Mouse (Mus musculus) gastrocnemius, adult 18-20 months (tissue): ENCODE data around the gene Gbp3. TPM values are rescaled to one million over a fixed set of nuclear protein-coding genes. Genes with fewer than 3 reads are reported as not detected.
"Not testable (repeated sequence)": the region's sequence is repeated elsewhere in the genome, so short reads cannot be mapped to it uniquely, and the experiment has no call there.

Experiments
- DNase-seq: peaks from one replicate; pipeline ENCODE4 v3.0.0; 2021; ENCODE audit warnings: low spot score
- long read RNA-seq, 2 experiments: library from polyadenylated mRNA; stranded (forward); transcript quantifications; one replicate each; pipeline ENCODE4 v2.0.0; 2021
- total RNA-seq, 2 experiments: library from RNA; stranded (reverse); gene quantifications; 2 replicates each; pipeline ENCODE4 v1.2.3; 2021

Gbp3 gene
- total RNA-seq = 1 to 10 TPM; 1.6 to 4.3 TPM
- long read RNA-seq, experiment 1, partial matches to known transcripts = 2 of 8 reads
- long read RNA-seq, experiment 1, other reads (novel, unspliced or antisense) = 4 of 8 reads
- long read RNA-seq, experiment 2, partial matches to known transcripts = 0 of 1 reads
- long read RNA-seq, experiment 2, other reads (novel, unspliced or antisense) = 0 of 1 reads

DNA sequence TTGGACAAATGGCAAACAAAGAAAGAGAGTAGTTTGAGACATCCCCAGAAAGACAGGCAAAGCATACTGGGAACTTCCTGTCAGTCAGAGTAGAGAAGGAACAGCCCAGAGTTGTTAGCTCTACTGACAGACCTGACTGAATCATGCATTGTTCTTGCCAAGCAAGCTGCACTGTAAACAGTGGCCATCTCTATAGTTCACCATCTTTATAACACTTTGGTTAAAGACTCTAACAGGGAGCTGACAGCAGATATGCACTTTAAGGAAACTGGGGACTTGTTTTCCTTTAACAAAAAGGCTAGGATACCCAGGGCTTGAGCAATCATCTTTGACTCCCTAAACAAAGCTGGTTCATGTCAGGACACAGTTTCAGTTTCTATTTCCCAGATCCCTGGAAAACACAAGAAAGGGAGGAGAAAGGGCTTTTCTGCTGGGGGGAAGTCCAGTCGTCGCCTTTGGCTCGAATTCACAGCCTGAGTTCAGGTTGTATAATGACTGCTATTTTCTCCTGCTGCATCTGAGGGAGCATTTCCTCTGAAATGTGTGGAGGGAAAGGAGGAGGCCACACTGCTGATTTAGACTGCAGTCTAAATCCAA lies at the start of gene Gbp3:
Gene Gbp3 (plus strand): TSS at position 395 of the 597 bp plus-strand sequence.
- peak; percentile 44 for DNase-seq

DNA sequence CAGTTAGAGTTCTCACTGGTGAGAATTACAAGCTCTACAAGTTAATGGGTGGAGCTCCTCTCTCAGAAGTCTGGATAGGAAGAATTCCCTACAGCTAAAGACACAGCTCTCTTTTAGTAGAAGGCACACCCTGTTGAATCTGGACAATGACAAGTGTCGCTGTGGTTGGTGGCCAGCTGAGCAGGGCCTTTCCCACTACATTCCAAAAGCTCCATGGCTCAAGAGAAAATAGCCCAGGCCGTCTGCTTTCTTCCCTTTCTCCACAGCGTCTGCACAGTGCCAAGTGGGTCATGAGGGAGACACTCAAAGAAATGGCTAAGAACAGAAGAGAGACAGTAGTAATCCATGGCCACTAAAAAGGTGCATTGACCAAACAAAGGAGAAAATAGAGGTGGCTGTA lies 31.7 kb upstream of the Gbp3 start:
- DNase-seq = no peak

DNA sequence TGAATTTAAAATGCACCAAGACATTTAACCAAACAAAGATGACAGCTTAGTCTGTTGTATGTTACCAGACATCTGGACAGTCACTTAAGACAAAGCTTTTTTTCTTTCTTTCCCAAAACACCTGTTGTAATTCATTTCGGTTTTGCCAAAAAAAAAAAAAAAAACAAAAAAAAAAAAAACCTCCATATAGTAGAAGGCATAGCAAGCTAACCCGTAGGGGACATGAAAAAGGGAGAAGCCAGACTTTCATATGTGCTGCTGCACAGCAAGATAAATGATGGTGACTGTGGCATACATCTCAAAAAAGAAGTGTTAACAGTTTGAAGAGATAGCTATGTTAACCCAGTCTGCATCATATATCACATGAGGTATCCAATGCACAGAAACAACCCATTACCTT lies 30.2 kb upstream of the Gbp3 start:
- no peak for DNase-seq

DNA sequence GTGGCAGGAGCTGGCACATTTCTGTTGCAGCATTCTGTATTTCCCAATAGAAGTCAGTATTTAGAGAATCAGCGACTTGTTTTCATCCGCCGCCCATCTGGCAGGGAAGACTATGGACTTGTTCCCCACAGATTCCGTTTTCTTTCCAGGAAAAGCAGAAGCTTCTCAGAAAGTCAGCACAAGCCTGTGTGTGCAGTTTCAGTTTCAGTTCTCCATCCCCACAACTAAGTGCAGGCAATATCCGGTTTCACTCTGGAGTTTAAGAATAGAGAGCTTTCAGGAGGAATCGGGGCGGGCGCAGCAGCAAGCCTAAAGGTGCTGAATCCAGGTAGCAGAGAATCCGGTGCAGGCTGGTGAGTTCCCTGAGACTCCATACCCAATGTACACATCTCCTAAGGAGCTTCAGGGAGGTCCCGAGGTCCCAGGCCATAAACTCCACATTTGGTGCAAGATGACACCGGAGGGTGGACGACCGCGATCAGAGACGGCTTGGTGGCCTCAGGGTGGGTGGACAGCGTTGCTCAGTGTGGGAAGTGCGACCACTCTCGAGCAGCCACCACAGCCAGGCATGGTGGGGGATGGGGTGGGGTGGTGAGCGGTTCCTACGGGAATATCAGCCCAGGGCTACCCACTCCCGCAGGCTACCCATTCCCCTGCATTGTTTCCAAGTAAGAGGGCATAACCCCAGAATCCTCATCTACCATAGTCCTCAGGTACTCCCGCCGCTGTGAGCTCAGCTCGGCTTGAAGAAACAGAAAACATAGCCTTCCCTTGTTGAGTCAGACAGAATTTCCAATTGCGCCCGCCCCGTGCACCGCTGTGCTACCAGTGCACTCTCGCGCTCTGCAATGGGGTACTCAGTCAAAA lies 29.5 kb upstream of the Gbp3 start, which contains the start of gene Gbp7:
Gene Gbp7 (plus strand): TSS at position 256 of the 867 bp plus-strand sequence.
- DNase-seq = peak; percentile 66

DNA sequence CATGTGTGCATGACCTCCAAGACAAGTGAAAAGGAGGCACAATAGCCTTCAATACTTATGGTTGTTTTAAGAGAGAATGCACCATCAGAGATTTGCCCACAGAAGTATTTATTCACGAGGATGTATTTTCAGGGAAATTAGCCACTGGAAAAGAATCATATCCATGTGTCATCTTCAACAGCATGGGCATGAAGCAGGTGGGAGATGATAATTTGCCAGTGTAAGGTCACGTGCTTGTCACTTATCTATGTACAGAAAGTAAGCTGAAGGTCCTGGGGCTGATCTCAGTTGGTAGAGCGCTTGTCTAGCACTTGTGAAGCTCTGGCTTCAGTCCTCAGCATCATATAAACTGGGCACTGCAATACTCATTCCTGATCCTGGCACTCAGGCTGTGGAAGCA lies 28.2 kb upstream of the Gbp3 start:
- no peak for DNase-seq

DNA sequence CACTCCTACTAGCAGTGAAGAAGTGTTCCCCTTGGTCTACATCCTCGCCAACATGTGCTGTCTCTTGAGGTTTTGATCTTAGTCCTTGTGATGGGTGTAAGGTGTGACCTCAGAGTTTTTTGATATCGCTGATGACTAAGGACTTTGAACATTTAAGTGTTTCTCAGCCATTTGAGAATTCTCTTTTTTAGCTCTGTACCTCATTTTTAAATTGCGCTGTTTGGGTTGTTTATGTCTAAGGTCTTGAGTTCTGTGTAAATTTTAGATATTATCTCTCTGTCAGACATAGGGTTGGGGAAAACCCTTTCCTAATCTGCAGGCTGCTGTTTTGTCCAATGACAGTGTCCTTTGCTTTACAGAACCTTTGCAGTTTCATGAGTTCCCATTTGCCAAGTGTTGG lies 26.6 kb upstream of the Gbp3 start:
- no peak for DNase-seq

- DNase-seq = no peak
Observed at GRCm38 (mm10) chr3:142535667-142536066, 24.2 kb upstream of the Gbp3 start.

DNA sequence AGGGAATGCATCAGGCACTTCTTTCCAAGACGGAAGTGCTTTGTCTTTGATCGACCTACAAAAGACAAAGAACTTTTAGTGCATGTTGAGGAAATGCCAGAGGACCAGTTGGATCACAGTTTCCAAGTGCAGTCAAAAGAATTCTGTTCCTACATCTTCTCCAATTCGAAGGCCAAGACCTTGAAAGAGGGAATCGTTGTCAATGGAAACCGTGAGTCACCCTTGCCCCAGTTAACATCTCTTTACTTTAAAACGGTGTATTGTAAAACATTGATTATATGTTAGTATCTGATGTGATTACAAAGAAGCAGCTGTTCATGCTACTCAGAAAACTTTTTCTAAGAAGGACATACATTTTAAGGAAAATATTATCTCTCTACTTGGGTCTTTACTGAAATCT lies 18.4 kb upstream of the Gbp3 start:
- no peak for DNase-seq

- not testable (repeated sequence) for DNase-seq
Observed at GRCm38 (mm10) chr3:142542776-142543175, 17.1 kb upstream of the Gbp3 start.

- DNase-seq = no peak
Observed at GRCm38 (mm10) chr3:142546690-142547089, 13.1 kb upstream of the Gbp3 start.

DNA sequence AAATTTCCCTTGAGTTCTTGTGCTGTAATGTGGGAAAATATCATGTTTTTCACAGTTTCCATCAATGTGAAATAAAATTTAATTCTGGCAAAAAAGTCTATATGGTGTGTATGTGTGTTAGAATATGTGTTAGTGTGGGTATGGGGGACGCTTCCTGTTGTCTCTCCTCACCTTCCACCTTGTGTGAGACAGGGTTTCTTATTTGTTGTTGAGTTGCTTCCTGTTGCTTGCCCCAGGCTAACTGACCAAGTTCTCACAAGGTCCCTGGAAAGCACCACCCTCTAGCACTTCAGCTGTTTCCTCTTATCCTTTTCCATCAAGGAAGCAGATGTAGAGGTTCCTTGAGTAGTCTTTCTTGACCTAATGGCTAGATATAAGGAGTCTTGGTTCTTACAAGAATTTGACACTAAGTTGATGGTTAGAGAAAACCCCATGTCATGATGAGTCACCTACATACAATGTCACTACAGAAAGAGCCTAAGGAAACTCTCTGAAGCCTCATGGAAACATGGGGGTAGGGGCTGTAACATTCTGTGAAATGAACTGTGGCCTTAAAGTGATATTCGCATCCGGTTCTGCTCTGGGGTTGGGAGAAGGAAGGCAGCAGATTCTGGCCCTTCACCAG lies 9.7 kb upstream of the Gbp3 start:
- no peak for DNase-seq

- DNase-seq = no peak
Observed at GRCm38 (mm10) chr3:142554601-142555000, 5.2 kb upstream of the Gbp3 start.

DNA sequence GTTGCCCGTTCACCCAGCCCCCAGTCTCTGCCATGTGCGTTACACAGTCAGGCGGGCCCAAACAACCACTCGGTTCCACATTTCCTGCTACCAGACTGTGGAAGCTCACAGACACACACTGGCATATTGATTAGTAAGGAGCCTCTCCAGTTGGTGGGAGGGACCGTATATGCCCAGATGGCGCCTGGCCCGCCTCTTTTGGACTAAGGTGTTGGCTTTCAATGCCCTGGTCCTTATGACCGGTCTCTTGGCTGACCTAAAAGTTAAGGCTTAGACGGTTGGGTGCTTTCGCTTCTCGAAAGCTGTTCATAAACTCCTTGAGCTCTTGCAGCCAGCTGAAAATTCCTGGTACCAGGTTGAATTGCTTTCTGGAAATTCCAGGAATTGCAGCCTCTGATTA lies 4.2 kb upstream of the Gbp3 start:
- no peak for DNase-seq

- peak; percentile 80 for DNase-seq
Observed at GRCm38 (mm10) chr3:142560296-142560948, 596 bp downstream of the Gbp3 start.

DNA sequence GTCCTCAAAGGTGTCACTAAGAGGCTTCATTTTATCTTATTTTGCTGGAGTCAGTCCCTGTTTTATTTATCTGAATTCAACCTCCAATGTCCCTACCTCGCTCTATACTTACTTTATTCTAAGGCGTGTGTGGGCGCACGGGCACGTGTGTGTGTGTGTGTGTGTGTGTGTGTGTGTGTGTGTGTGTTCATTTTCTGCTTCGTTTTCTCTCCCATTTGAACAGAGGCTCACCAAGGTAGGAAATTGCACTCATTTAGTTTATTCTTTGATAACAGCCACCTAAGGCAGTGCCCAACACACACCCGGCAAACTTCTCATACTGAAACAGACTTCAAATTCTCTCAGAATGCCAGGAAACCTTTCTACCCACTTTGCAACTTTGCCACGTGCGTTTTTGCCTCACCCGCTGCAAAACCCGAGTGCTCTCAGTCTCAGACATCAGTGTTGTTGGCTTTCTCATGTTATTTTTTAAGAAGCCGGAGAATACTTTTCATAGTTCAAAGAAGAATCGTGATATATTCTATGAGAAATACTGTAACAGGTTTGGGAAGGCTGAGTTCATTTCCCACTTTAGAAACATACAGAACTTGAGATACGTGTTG lies 1.3 kb downstream of the Gbp3 start:
- no peak for DNase-seq

DNA sequence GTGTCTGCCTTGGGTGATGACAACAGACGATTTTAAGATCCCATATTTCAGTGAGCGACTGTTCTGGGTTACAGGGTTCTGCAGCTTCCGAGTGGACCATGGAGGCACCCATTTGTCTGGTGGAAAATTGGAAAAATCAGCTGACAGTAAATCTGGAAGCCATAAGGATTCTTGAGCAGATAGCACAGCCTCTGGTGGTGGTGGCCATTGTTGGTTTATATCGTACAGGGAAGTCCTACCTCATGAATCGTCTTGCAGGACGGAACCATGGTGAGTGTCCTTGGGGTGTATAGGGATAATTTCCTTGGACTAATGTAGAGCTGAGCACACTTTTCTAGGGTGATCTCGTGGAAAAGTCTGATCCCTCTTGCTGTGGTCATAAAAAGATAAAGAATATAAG lies 1.8 kb downstream of the Gbp3 start:
- DNase-seq = no peak

DNA sequence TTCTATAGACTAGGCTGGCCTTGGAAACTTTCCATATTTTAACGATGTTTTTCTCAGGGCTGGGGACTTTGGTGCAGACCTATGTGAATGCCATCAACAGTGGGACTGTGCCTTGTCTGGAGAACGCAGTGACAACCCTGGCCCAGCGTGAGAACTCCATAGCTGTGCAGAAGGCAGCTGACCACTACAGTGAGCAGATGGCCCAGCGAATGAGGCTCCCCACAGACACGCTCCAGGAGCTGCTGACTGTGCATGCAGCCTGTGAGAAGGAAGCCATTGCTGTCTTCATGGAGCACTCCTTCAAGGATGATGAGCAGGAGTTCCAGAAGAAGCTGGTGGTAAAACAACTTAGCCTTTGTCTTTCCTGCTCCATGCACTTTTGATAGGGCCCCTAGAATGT lies 7.7 kb downstream of the Gbp3 start:
- not testable (repeated sequence) for DNase-seq

DNA sequence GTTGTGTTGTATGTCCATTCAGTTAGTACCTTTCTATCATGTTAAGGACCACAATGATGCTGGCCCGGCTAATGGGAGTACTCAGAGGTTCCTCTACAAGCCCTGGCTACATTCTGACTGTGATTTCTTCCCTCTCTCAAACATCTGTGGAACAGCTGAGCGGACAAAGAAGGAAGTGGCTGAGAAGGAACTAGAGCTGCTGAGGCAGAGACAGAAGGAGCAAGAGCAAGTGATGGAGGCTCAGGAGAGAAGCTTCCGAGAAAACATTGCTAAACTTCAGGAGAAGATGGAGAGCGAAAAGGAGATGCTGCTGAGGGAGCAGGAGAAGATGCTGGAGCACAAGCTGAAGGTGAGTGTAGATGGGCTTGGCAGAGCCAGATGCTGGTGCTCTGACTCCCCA lies 10.9 kb downstream of the Gbp3 start:
- no peak for DNase-seq

DNA sequence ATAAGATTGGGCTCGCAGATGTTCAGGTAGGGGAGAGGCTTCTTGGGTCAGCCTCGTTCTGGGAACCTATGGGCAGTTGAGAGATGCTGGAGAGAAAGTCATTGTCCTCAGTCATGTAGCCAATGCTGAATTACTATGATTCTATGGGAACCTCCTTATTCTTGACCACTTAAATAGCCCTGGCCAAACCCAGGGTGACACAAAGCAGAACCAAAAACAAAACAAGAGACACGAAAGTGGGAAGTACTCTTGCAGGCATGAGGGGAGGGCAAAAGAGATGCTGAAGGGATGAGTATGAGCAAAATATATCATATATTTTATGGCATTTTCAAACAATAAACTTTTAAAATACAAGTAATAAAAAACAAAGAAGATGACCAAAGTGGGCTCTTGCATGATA lies 17.3 kb downstream of the Gbp3 start:
- no peak for DNase-seq

- DNase-seq = no peak
Observed at GRCm38 (mm10) chr3:142578342-142578741, 18.5 kb downstream of the Gbp3 start.

GRCm38 (mm10) chr3:142583067-142583466 lies 23.2 kb downstream of the Gbp3 start:
- no peak for DNase-seq
